Mouse (Mus musculus) Patski (cell line): ENCODE measurements around the gene Hif3a. TPM values are rescaled to one million over a fixed set of nuclear protein-coding genes. Genes with fewer than 3 reads are reported as not detected.

ENCODE experiments used
- ATAC-seq: fragments of 100-300 bp; one replicate; pipeline ENCODE4 v1.8.0; 2021
- CTCF ChIA-PET: fragments of 350-600 bp; sonication (Branson Sonifier 250); formaldehyde crosslinking; loops from one replicate; lab custom pipeline; 2022; ENCODE audit warnings: inconsistent platforms; lab: Charles Lee
- POLR2A ChIA-PET: fragments of 350-600 bp; sonication (Branson Sonifier 250); formaldehyde crosslinking; loops from one replicate; lab custom pipeline; 2022; ENCODE audit warnings: antibody characterized with exemption, inconsistent platforms; lab: Charles Lee
- DNase-seq: peaks from one replicate; pipeline ENCODE4 v3.0.0-alpha.2; 2011; ENCODE audit warnings: low read depth, low spot score
- H3K27me3 ChIP-seq: fragments of 371-371 bp; one replicate; pipeline ENCODE4 v1.5.1; 2021
- CTCF ChIP-seq: fragments of 100-300 bp; IDR thresholded peaks from one replicate; pipeline ENCODE4 v1.5.1; 2021
- in situ Hi-C: fragments of 300-500 bp; cut with MboI; formaldehyde crosslinking; loops from 3 replicates; pipeline ENCODE4 v1.11.1; 2018; ENCODE audit warnings: low pct_unique_long_range_greater_than_20kb, mixed read lengths
- polyA plus RNA-seq: library from polyadenylated mRNA; unstranded; gene quantifications from one replicate; pipeline ENCODE4 v1.2.3, GENCODE M21; 2021

Gene Hif3a
- polyA plus RNA-seq, 1 experiment from 2014 or later = 0.01 TPM

- TF ChIP-seq CTCF = no peak
- no peak for DNase-seq
- POLR2A ChIA-PET = no interaction called here
These were observed 4.8 kb upstream of the Hif3a start for GRCm38 (mm10) chr7:17067000-17067399.

GRCm38 (mm10) chr7:17066412-17066811, 4.2 kb upstream of the Hif3a start:
- CTCF ChIA-PET = interaction anchor here (1.1 to 6.1 kb wide), 6 partner anchors 10 to 134 kb away, joined by 3 to 29 read pairs (median 6); no protein-coding TSS in a partner anchor
- POLR2A ChIA-PET = no interaction called here
- in situ Hi-C loops = loop anchor here (5.0 kb wide), 2 partner anchors 64 to 114 kb away; no protein-coding TSS in a partner anchor
- ATAC-seq = no peak
- DNase-seq = no peak
- peak; percentile 91 for TF ChIP-seq CTCF
- peaks cover 6% of the 10 kb centered on the region for H3K27me3 ChIP-seq

More at GRCm38 (mm10) chr7:17067000-17067399, 4.8 kb upstream of the Hif3a start:
- peaks cover 6% of the 10 kb centered on the region for H3K27me3 ChIP-seq
- ATAC-seq = no peak
- in situ Hi-C loops = loop anchor here (5.0 kb wide), 2 partner anchors 65 to 115 kb away; no protein-coding TSS in a partner anchor
- CTCF ChIA-PET = interaction anchor here (1.1 to 6.1 kb wide), 6 partner anchors 11 to 135 kb away, joined by 3 to 29 read pairs (median 6); no protein-coding TSS in a partner anchor

GRCm38 (mm10) chr7:17065620-17066019, 3.4 kb upstream of the Hif3a start:
- peaks cover 4% of the 10 kb centered on the region for H3K27me3 ChIP-seq
- in situ Hi-C loops = loop anchor here (5.0 kb wide), 2 partner anchors 63 to 113 kb away; no protein-coding TSS in a partner anchor
- ATAC-seq = no peak
- TF ChIP-seq CTCF = no peak
- ChIA-PET POLR2A (no interaction called here), CTCF (interaction anchor here (1.5 to 6.1 kb wide), 3 partner anchors 10 to 133 kb away, joined by 6 to 29 read pairs (median 10); no protein-coding TSS in a partner anchor)
- no peak for DNase-seq

GRCm38 (mm10) chr7:17062845-17063244, 618 bp upstream of the Hif3a start:
- peaks cover 4% of the 10 kb centered on the region for H3K27me3 ChIP-seq
- ATAC-seq = no peak
- in situ Hi-C loops = no loop called here
- POLR2A ChIA-PET = no interaction called here
- no peak for TF ChIP-seq CTCF
- CTCF ChIA-PET = interaction anchor here (1.3 to 4.9 kb wide), 2 partner anchors 11 to 132 kb away, joined by 3 to 17 read pairs; partner anchors contain the start of gene Psg16
- DNase-seq = no peak

GRCm38 (mm10) chr7:17060782-17061605, 1.2 kb downstream of the Hif3a start:
- H3K27me3 ChIP-seq = peaks cover 4% of the 10 kb centered on the region
- in situ Hi-C loops = no loop called here
- DNase-seq = no peak
- ChIA-PET POLR2A (no interaction called here), CTCF (interaction anchor here (0.6 to 4.9 kb wide), 4 partner anchors 13 to 59 kb away, joined by 3 to 17 read pairs (median 4); partner anchors contain the start of gene Psg16)
- no peak for TF ChIP-seq CTCF
- ATAC-seq = no peak

GRCm38 (mm10) chr7:17060031-17060781, 2.0 kb downstream of the Hif3a start:
- in situ Hi-C loops = no loop called here
- no peak for TF ChIP-seq CTCF
- ChIA-PET POLR2A (no interaction called here), CTCF (interaction anchor here (0.9 to 4.9 kb wide), 4 partner anchors 9 to 128 kb away, joined by 3 to 17 read pairs (median 4); partner anchors contain the start of gene Psg16)
- H3K27me3 ChIP-seq = peaks cover 4% of the 10 kb centered on the region
- no peak for ATAC-seq
- no peak for DNase-seq

GRCm38 (mm10) chr7:17059463-17059844, 2.8 kb downstream of the Hif3a start:
- POLR2A ChIA-PET = interaction anchor here (0.7 kb wide), 2 partner anchors 13 to 52 kb away, joined by 3 to 5 read pairs; no protein-coding TSS in a partner anchor
- ATAC-seq (no peak), DNase-seq (no peak)
- TF ChIP-seq CTCF = no peak
- in situ Hi-C loops = no loop called here
- CTCF ChIA-PET = interaction anchor here (0.9 to 2.1 kb wide), 3 partner anchors 8 to 127 kb away, joined by 3 to 5 read pairs (median 3); no protein-coding TSS in a partner anchor
- peaks cover 4% of the 10 kb centered on the region for H3K27me3 ChIP-seq

GRCm38 (mm10) chr7:17058816-17059462, 3.3 kb downstream of the Hif3a start:
- CTCF ChIA-PET = interaction anchor here (0.9 to 2.1 kb wide), 5 partner anchors 8 to 127 kb away, joined by 3 to 5 read pairs (median 3); no protein-coding TSS in a partner anchor
- in situ Hi-C loops = no loop called here
- TF ChIP-seq CTCF = no peak
- peak; percentile 57 for ATAC-seq
- POLR2A ChIA-PET = interaction anchor here (0.7 kb wide), 3 partner anchors 13 to 53 kb away, joined by 3 to 5 read pairs (median 3); no protein-coding TSS in a partner anchor
- peaks cover 4% of the 10 kb centered on the region for H3K27me3 ChIP-seq
- peak; percentile 13 for DNase-seq

- POLR2A ChIA-PET = interaction anchor here (0.7 kb wide), 1 partner anchor 41 kb away, joined by 3 read pairs; no protein-coding TSS in a partner anchor
- ATAC-seq (no peak), DNase-seq (no peak)
- in situ Hi-C loops = no loop called here
- TF ChIP-seq CTCF = no peak
- peaks cover 4% of the 10 kb centered on the region for H3K27me3 ChIP-seq
- CTCF ChIA-PET = interaction anchor here (1.0 to 1.3 kb wide), 2 partner anchors 10 to 56 kb away, joined by 3 to 4 read pairs; no protein-coding TSS in a partner anchor
These were observed 4.0 kb downstream of the Hif3a start for GRCm38 (mm10) chr7:17058071-17058689.
